ENCODE assay signal across 17 mouse cellular contexts in the genomic region with DNA sequence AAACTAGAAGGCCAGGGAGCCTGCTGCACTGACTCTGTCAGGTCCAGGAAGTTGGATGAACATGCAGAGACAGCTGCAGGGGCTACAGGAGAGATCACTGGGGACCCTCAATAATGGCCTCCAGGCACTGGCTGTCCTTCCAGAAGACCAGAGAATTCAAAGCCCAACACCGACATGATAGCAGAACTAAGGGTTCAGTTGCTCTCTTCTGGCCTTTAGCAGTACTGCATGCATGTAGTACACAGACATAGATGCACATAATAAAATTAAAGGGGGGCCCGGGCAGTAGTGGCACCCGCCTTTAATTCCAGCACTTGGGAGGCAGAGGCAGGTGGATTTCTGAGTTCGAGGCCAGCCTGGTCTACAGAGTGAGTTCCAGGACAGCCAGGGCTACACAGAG. TPM values are rescaled to one million over a fixed set of nuclear protein-coding genes. Genes with fewer than 3 reads are reported as not detected.
A peak's percentile ranks its signal among the peaks of the same experiment; 100 is the strongest.
DNase-seq lines count a peak whose midpoint lies in the region; ATAC-seq and TF ChIP-seq lines count a peak whose summit lies in the region.
"Had no signal": no experiment of that assay in that cellular context is flagged by ENCODE, and none has a peak within 500 bp of the region (broad histone marks: within the 10 kb centered on the region; RNA-seq: fewer than 3 reads in every experiment).

No protein-coding gene starts in this region.

- H3K9me3 ChIP-seq in forebrain, postnatal 0 days (ENCODE audit: low read length): no peaks in the 10 kb centered on the region
- no peaks in the 10 kb centered on the region for H3K9me3 ChIP-seq in forebrain, embryonic 16.5 days (ENCODE audit: control insufficient read depth, low read length)
- no peaks in the 10 kb centered on the region for H3K9me3 ChIP-seq in liver, embryonic 14.5 days (ENCODE audit: control insufficient read depth, low read length)
- H3K9me3 ChIP-seq: hindbrain, embryonic 10.5 days; neural tube, embryonic 13.5 days had no signal

- no peak overlapping the region for H3K9ac ChIP-seq in forebrain, postnatal 0 days
- no peak overlapping the region for H3K9ac ChIP-seq in forebrain, embryonic 16.5 days (replicated peaks; ENCODE audit: low read depth, low read length)
- H3K9ac ChIP-seq in liver, embryonic 14.5 days (replicated peaks): no peak overlapping the region

- no peak for TF ChIP-seq EP300 in liver, embryonic 14.5 days (IDR thresholded peaks at IDR 0.05; ENCODE audit: low read depth)

- no peak overlapping the region for H3K4me2 ChIP-seq in forebrain, postnatal 0 days (ENCODE audit: low read depth)
- no peak overlapping the region for H3K4me2 ChIP-seq in forebrain, embryonic 16.5 days (ENCODE audit: low read length)
- no peak overlapping the region for H3K4me2 ChIP-seq in liver, embryonic 14.5 days (ENCODE audit: low read depth)

- peaks cover 13% of the 10 kb centered on the region for H3K36me3 ChIP-seq in forebrain, postnatal 0 days (ENCODE audit: insufficient read depth)
- H3K36me3 ChIP-seq in forebrain, embryonic 16.5 days (ENCODE audit: control insufficient read depth, insufficient read depth): peaks cover 7% of the 10 kb centered on the region; the same call in 1 of the 2 replicates
- peaks cover 14% of the 10 kb centered on the region for H3K36me3 ChIP-seq in liver, embryonic 14.5 days (replicated peaks; ENCODE audit: control insufficient read depth, insufficient read depth, low read depth)

- no peak for DNase-seq in forebrain, postnatal 0 days
- DNase-seq in liver, embryonic 14.5 days (ENCODE audit: low read depth in 3 of 3, low spot score in 3 of 3): no peak
- no peak for DNase-seq in liver
- DNase-seq in A20 (ENCODE audit: low read depth, low spot score): peak; percentile 43
- peak; percentile 46 for DNase-seq in ZHBTc4 (ENCODE audit: low read depth, low spot score)
- DNase-seq in layer of hippocampus, postnatal 10 days (ENCODE audit: low spot score in 2 of 2): no peak
- no peak for DNase-seq in adrenal gland, adult 2 months
- DNase-seq: gastrocnemius, postnatal 25 days; left cerebral cortex, postnatal 4 days; lung, adult 18-20 months; right cerebral cortex, postnatal 4 days had no signal

- H3K4me3 ChIP-seq in forebrain, postnatal 0 days (ENCODE audit: low read depth, low read length): no peak overlapping the region
- no peak overlapping the region for H3K4me3 ChIP-seq in forebrain, embryonic 16.5 days (replicated peaks; ENCODE audit: low read length)
- H3K4me3 ChIP-seq in liver, embryonic 14.5 days (ENCODE audit: insufficient read depth in 1 of 2, low read depth in 2 of 2, low read length in 2 of 2): no peak overlapping the region

- H3K27ac ChIP-seq in forebrain, postnatal 0 days (ENCODE audit: low read depth, low read length): no peak overlapping the region
- no peak overlapping the region for H3K27ac ChIP-seq in forebrain, embryonic 16.5 days (ENCODE audit: low read length)
- no peak overlapping the region for H3K27ac ChIP-seq in liver, embryonic 14.5 days

- H3K27me3 ChIP-seq in forebrain, postnatal 0 days (ENCODE audit: insufficient read depth, low read length): no peaks in the 10 kb centered on the region
- H3K27me3 ChIP-seq in forebrain, embryonic 16.5 days (replicated peaks; ENCODE audit: control insufficient read depth, insufficient read depth, low read length): no peaks in the 10 kb centered on the region
- no peaks in the 10 kb centered on the region for H3K27me3 ChIP-seq in liver, embryonic 14.5 days (ENCODE audit: control insufficient read depth, insufficient read depth, low read length)
- H3K27me3 ChIP-seq: neural tube, embryonic 13.5 days had no signal

- ATAC-seq in forebrain, postnatal 0 days: no peak
- ATAC-seq in forebrain, embryonic 16.5 days: no peak
- ATAC-seq in liver, embryonic 14.5 days (ENCODE audit: insufficient read depth): no peak

- 89% methylated on average over 4 of the region's 4 CpGs for WGBS in forebrain, postnatal 0 days
- 79% methylated on average over 4 of the region's 4 CpGs for WGBS in forebrain, embryonic 16.5 days
- WGBS in liver, embryonic 14.5 days (ENCODE audit: insufficient replicate concordance): 60% methylated on average over 4 of the region's 4 CpGs

- TF ChIP-seq CTCF in forebrain, postnatal 0 days (IDR thresholded peaks at IDR 0.05; ENCODE audit: low read depth): peak; percentile 42
- peak; percentile 36; the same call in 1 of the 2 replicates for TF ChIP-seq CTCF in liver, embryonic 14.5 days (IDR thresholded peaks at IDR 0.05; ENCODE audit: low read depth)

- 0 out of 2 replicates have a peak, but pooled peaks cover 4% of the 10 kb centered on the region for H3K4me1 ChIP-seq in forebrain, postnatal 0 days (ENCODE audit: insufficient read depth)
- peaks cover 21% of the 10 kb centered on the region for H3K4me1 ChIP-seq in forebrain, embryonic 16.5 days (replicated peaks; ENCODE audit: control insufficient read depth, insufficient read depth, low read length)
- H3K4me1 ChIP-seq in liver, embryonic 14.5 days (replicated peaks; ENCODE audit: control insufficient read depth in 2 of 2, insufficient read depth in 2 of 2, low read length in 1 of 2): peaks cover 0 to 7% of the 10 kb centered on the region in 2 experiments; a peak in 2 of 4 replicates

RNA-seq across cellular contexts. Expression of a gene that starts 1.4 kb away (rescaled TPM):
- total RNA-seq in forebrain, postnatal 0 days (2014; rRNA removed): 39.8 and 42.7 TPM in 2 replicates
- polyA plus RNA-seq in forebrain, postnatal 0 days (2015; fragmentation: Nextera tagmentation; extraction: Ambion mirVana): 67.1 and 88.8 TPM in 2 replicates
- 52.8 and 56.0 TPM in 2 replicates for polyA plus RNA-seq in forebrain, embryonic 16.5 days (2015; fragmentation: Nextera tagmentation; extraction: Ambion mirVana)
- polyA plus RNA-seq in liver, embryonic 14.5 days (2012; rRNA removed): 36.7 and 37.2 TPM in 2 replicates
- 62.7 and 63.3 TPM in 2 replicates for polyA plus RNA-seq in liver, embryonic 14.5 days (2014; fragmentation: Nextera tagmentation; extraction: Ambion mirVana)
- 10 to 100 TPM; 15.0 to 17.1 TPM for total RNA-seq in layer of hippocampus, postnatal 10 days (2021)
- 10 to 100 TPM; 73.1 to 74.1 TPM for total RNA-seq in adrenal gland, adult 2 months (2021)
- polyA plus RNA-seq in adrenal gland, adult 2 months (2012; rRNA removed): 296 and 305 TPM in 2 replicates

RNA-seq across cellular contexts. Expression of a gene that starts 7.5 kb away (rescaled TPM):
- not detected in 2 replicates for total RNA-seq in forebrain, postnatal 0 days (2014; rRNA removed)
- polyA plus RNA-seq in forebrain, postnatal 0 days (2015; fragmentation: Nextera tagmentation; extraction: Ambion mirVana): 0.23 TPM in 1 of 2 replicates, not detected in the other
- 0.39 TPM in 1 of 2 replicates, not detected in the other for polyA plus RNA-seq in forebrain, embryonic 16.5 days (2015; fragmentation: Nextera tagmentation; extraction: Ambion mirVana)
- polyA plus RNA-seq in liver, embryonic 14.5 days (2012; rRNA removed): 0.04 TPM in 2 replicates
- 0.10 and 0.18 TPM in 2 replicates for polyA plus RNA-seq in liver, embryonic 14.5 days (2014; fragmentation: Nextera tagmentation; extraction: Ambion mirVana)
- total RNA-seq in layer of hippocampus, postnatal 10 days (2021): not detected
- total RNA-seq in adrenal gland, adult 2 months (2021): not detected
- polyA plus RNA-seq in adrenal gland, adult 2 months (2012; rRNA removed): 0.27 TPM in 1 of 2 replicates, not detected in the other
- total RNA-seq: common myeloid progenitor, adult 5-6 weeks; gastrocnemius, postnatal 25 days; layer of hippocampus, postnatal 25 days; left cerebral cortex, postnatal 4 days; megakaryocyte, adult 5-6 weeks had no signal

RNA-seq across cellular contexts. Expression of a gene that starts 11.4 kb away (rescaled TPM):
- 62.9 and 64.4 TPM in 2 replicates for total RNA-seq in forebrain, postnatal 0 days (2014; rRNA removed)
- polyA plus RNA-seq in forebrain, postnatal 0 days (2015; fragmentation: Nextera tagmentation; extraction: Ambion mirVana): 73.4 and 83.1 TPM in 2 replicates
- 107 and 115 TPM in 2 replicates for polyA plus RNA-seq in forebrain, embryonic 16.5 days (2015; fragmentation: Nextera tagmentation; extraction: Ambion mirVana)
- 23.2 and 38.0 TPM in 2 replicates for polyA plus RNA-seq in liver, embryonic 14.5 days (2012; rRNA removed)
- 65.5 and 75.3 TPM in 2 replicates for polyA plus RNA-seq in liver, embryonic 14.5 days (2014; fragmentation: Nextera tagmentation; extraction: Ambion mirVana)
- total RNA-seq in layer of hippocampus, postnatal 10 days (2021): 10 to 100 TPM; 54.3 to 57.4 TPM
- total RNA-seq in adrenal gland, adult 2 months (2021): 10 to 100 TPM; 74.6 to 85.9 TPM
- polyA plus RNA-seq in adrenal gland, adult 2 months (2012; rRNA removed): 6.5 and 8.0 TPM in 2 replicates

RNA-seq across cellular contexts. Expression of a gene that starts 19.0 kb away (rescaled TPM):
- 69.0 and 77.2 TPM in 2 replicates for total RNA-seq in forebrain, postnatal 0 days (2014; rRNA removed)
- polyA plus RNA-seq in forebrain, postnatal 0 days (2015; fragmentation: Nextera tagmentation; extraction: Ambion mirVana): 68.2 and 69.5 TPM in 2 replicates
- polyA plus RNA-seq in forebrain, embryonic 16.5 days (2015; fragmentation: Nextera tagmentation; extraction: Ambion mirVana): 61.9 and 64.5 TPM in 2 replicates
- 15.0 and 18.0 TPM in 2 replicates for polyA plus RNA-seq in liver, embryonic 14.5 days (2012; rRNA removed)
- polyA plus RNA-seq in liver, embryonic 14.5 days (2014; fragmentation: Nextera tagmentation; extraction: Ambion mirVana): 17.7 and 20.7 TPM in 2 replicates
- total RNA-seq in layer of hippocampus, postnatal 10 days (2021): 10 to 100 TPM; 48.2 to 56.3 TPM
- total RNA-seq in adrenal gland, adult 2 months (2021): 10 to 100 TPM; 53.7 to 59.5 TPM
- 53.9 and 56.7 TPM in 2 replicates for polyA plus RNA-seq in adrenal gland, adult 2 months (2012; rRNA removed)

RNA-seq across cellular contexts. Expression of a gene that starts 42.1 kb away (rescaled TPM):
- not detected in 2 replicates for total RNA-seq in forebrain, postnatal 0 days (2014; rRNA removed)
- 1.4 and 2.1 TPM in 2 replicates for polyA plus RNA-seq in forebrain, postnatal 0 days (2015; fragmentation: Nextera tagmentation; extraction: Ambion mirVana)
- 0.93 and 1.1 TPM in 2 replicates for polyA plus RNA-seq in forebrain, embryonic 16.5 days (2015; fragmentation: Nextera tagmentation; extraction: Ambion mirVana)
- 15.7 and 18.3 TPM in 2 replicates for polyA plus RNA-seq in liver, embryonic 14.5 days (2012; rRNA removed)
- 30.8 and 31.2 TPM in 2 replicates for polyA plus RNA-seq in liver, embryonic 14.5 days (2014; fragmentation: Nextera tagmentation; extraction: Ambion mirVana)
- under 1 TPM; 0.33 to 0.59 TPM for total RNA-seq in layer of hippocampus, postnatal 10 days (2021)
- 1 to 10 TPM; 1.2 to 6.5 TPM for total RNA-seq in adrenal gland, adult 2 months (2021)
- polyA plus RNA-seq in adrenal gland, adult 2 months (2012; rRNA removed): 1.0 and 4.0 TPM in 2 replicates
- total RNA-seq: common myeloid progenitor, adult 5-6 weeks had no signal

Comparison
In these comparisons a context has a peak if more than half of its experiments do, and no peak if none do; other contexts are left out.
1. DNase-seq: peak in A20 (single experiment) and ZHBTc4 (single experiment); none in forebrain, postnatal 0 days (single experiment), liver, embryonic 14.5 days (0 of 3), liver (single experiment), layer of hippocampus, postnatal 10 days (0 of 2) and adrenal gland, adult 2 months (single experiment).